Mouse (Mus musculus) left cerebral cortex, adult 11 months (tissue): Measurements from ENCODE around the gene Snrpg.

Source experiments
- DNase-seq: peaks from one replicate; pipeline ENCODE4 v3.0.0; 2022; ENCODE audit warnings: low spot score

The Snrpg gene

GRCm38 (mm10) chr6:86400972-86401371, 29.9 kb downstream of the Snrpg start:
- peak; percentile 56 for DNase-seq

GRCm38 (mm10) chr6:86402681-86403607, 31.8 kb downstream of the Snrpg start:
- no peak for DNase-seq

- DNase-seq: peak; percentile 89
Observed at GRCm38 (mm10) chr6:86403728-86404099, 32.6 kb downstream of the Snrpg start.

- peak; percentile 95 for DNase-seq
Observed at GRCm38 (mm10) chr6:86404100-86404861, 33.2 kb downstream of the Snrpg start, which contains the start of gene Tia1. TSS of gene Tia1 (plus strand) at chr6:86404219.

- no peak for DNase-seq
Observed at GRCm38 (mm10) chr6:86404996-86405395, 33.9 kb downstream of the Snrpg start.

GRCm38 (mm10) chr6:86406306-86406705, 35.2 kb downstream of the Snrpg start:
- DNase-seq: no peak

GRCm38 (mm10) chr6:86418711-86419110, 47.6 kb downstream of the Snrpg start:
- no peak for DNase-seq

GRCm38 (mm10) chr6:86419239-86419638, 48.1 kb downstream of the Snrpg start:
- DNase-seq: no peak

- DNase-seq: no peak
Observed at GRCm38 (mm10) chr6:86420491-86420890, 49.4 kb downstream of the Snrpg start.

GRCm38 (mm10) chr6:86426358-86426757, 55.3 kb downstream of the Snrpg start, which contains the start of gene Gm44790:
TSS of gene Gm44790 (plus strand) at chr6:86426658.
- DNase-seq: no peak
